Mouse (Mus musculus): ENCODE measurements around the gene Pigp.

- TF ChIP-seq POLR2A (IDR thresholded peaks at IDR 0.05; ENCODE audit: insufficient read depth, low read depth, low read length) = no peak
- TF ChIP-seq CTCF (IDR thresholded peaks at IDR 0.05) = no peak
- no peak for TF ChIP-seq EP300 (IDR thresholded peaks at IDR 0.05; ENCODE audit: insufficient read depth, low read depth, low read length)
Measured at GRCm38 (mm10) chr16:94335656-94336055, 36.0 kb downstream of the Pigp start.

Data from heart, adult 2 months (tissue).